Mouse (Mus musculus) heart, embryonic 14.5 days (tissue): ENCODE data around the gene Anks1b. TPM values are rescaled to one million over a fixed set of nuclear protein-coding genes. Genes with fewer than 3 reads are reported as not detected.

ENCODE experiments used
- ATAC-seq: fragments of 200-750 bp; cut with Nextera tagmentation; 2 replicates; pipeline ENCODE4 v1.8.0; 2017; ENCODE audit warnings: low read depth, moderate TSS enrichment; ENCODE audit not compliant: insufficient number of reproducible peaks, insufficient read depth, low FRiP score
- H3K27ac ChIP-seq, 2 experiments: fragments of 200-500 bp in 1 of 2; fragments of 300-500 bp in 1 of 2; sonication (generic) in 1 of 2; replicated peaks in 1 of 2; 2 replicates each; pipeline ENCODE4 v1.5.1; 2012 to 2014; ENCODE audit warnings: low read depth in 2 of 2, low read length in 2 of 2, control low read depth in 1 of 2, mild to moderate bottlenecking in 1 of 2, mixed read lengths in 1 of 2; ENCODE audit not compliant: control insufficient read depth in 1 of 2, insufficient read depth in 1 of 2
- H3K27me3 ChIP-seq: fragments of 300-500 bp; sonication (generic); 2 replicates; pipeline ENCODE4 v1.6.1; 2014; ENCODE audit warnings: mild to moderate bottlenecking, low read length, control low read depth; ENCODE audit not compliant: control insufficient read depth, insufficient read depth
- H3K36me3 ChIP-seq: fragments of 300-500 bp; sonication (generic); 2 replicates; pipeline ENCODE4 v1.6.1; 2014; ENCODE audit warnings: mild to moderate bottlenecking, control low read depth, low read length, mixed read lengths; ENCODE audit not compliant: control insufficient read depth, insufficient read depth
- H3K4me1 ChIP-seq, 2 experiments: fragments of 200-500 bp in 1 of 2; fragments of 300-500 bp in 1 of 2; sonication (generic) in 1 of 2; 2 replicates each; pipeline ENCODE4 v1.6.1; 2012 to 2014; ENCODE audit warnings: low read length in 2 of 2, control low read depth in 1 of 2, mixed read lengths in 1 of 2; ENCODE audit not compliant: control insufficient read depth in 2 of 2, insufficient read depth in 2 of 2
- H3K4me2 ChIP-seq: fragments of 300-500 bp; sonication (generic); 2 replicates; pipeline ENCODE4 v1.6.1; 2014; ENCODE audit warnings: mild to moderate bottlenecking, low read length
- H3K4me3 ChIP-seq, 2 experiments: fragments of 200-500 bp in 1 of 2; fragments of 300-500 bp in 1 of 2; sonication (generic) in 1 of 2; 2 replicates each; pipeline ENCODE4 v1.5.1; 2012 to 2014; ENCODE audit warnings: low read length in 2 of 2, mild to moderate bottlenecking in 2 of 2, control low read depth in 1 of 2, low read depth in 1 of 2, moderate library complexity in 1 of 2; ENCODE audit not compliant: control insufficient read depth in 1 of 2, insufficient read depth in 1 of 2
- H3K9ac ChIP-seq: fragments of 300-500 bp; sonication (generic); 2 replicates; pipeline ENCODE4 v1.6.1; 2014; ENCODE audit warnings: mild to moderate bottlenecking, low read length
- H3K9me3 ChIP-seq: fragments of 300-500 bp; sonication (generic); 2 replicates; pipeline ENCODE4 v1.6.1; 2016; ENCODE audit warnings: low read length, control low read depth; ENCODE audit not compliant: control insufficient read depth
- WGBS: fragments of 180-500 bp; shearing (Covaris S2); extraction: QIAGEN DNeasy Blood & Tissue Kit; methylation state at CpG from one replicate; pipeline ENCODE4 v1.1.7; 2014; 5-methylcytosine and 5-hydroxymethylcytosine counted together
- polyA plus RNA-seq: library from polyadenylated mRNA; unstranded; fragments of >200 nt; fragmentation: Nextera tagmentation; extraction: Ambion mirVana; gene quantifications from 2 replicates; pipeline ENCODE4 v1.2.1, GENCODE M21; 2014

Gene Anks1b
- polyA plus RNA-seq, 1 experiment from 2014 or later: 0.14 TPM

DNA sequence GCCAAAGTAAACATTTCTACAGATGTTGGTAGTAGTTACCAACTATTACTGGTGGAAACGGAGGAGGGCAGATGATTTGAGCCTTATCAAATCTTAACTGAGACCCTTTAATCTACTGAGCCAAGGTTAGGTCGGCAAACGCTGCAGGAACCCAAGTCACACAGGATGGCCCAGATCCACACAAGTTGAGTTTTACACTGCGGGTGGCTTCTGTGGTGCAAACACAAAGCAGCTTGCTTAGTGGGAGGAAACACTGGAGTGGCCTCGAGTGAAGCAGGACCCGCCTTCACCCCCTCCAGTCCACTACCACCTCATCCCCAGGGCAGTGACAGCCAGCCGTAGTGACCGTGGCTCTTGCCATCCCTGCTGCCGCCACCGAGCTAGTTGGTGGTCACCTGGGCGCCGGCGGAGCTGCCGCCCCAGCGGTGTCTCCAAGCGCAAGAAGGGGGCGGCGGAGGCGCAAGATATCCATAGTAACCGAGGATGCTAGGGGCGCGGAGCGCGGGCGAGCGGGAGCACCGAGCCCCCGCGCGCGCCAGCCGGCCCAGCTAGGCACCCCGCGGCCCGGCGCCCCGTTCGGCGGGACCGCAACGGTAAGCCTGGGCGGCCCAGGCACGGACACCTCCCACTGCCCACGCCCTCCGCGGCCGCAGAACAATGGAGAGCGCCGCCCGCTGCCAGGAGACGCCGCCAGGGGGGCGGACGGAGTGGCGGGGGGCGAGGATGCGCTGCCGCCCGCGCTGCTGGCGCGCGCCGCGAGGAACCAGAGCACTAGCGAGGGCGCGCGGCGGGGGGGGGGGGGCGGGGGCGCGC is 955.5 kb downstream of the Anks1b start:
- Histone ChIP-seq H3K4me2 (peak overlapping the region; percentile 94), H3K4me1 (no peaks in the 10 kb centered on the region), H3K27me3 (peaks cover 74% of the 10 kb centered on the region), H3K36me3 (no peaks in the 10 kb centered on the region), H3K4me3 (peak overlapping the region; percentile 40 to 51), H3K9me3 (no peaks in the 10 kb centered on the region), H3K9ac (no peak overlapping the region), H3K27ac (no peak overlapping the region)
- WGBS: under 1% methylated on average over 44 of the region's 73 CpGs
- no peak for ATAC-seq

- no peak for ATAC-seq
- peak overlapping the region; percentile 94 for H3K4me2 ChIP-seq
- no peak overlapping the region for H3K9ac ChIP-seq
- no peaks in the 10 kb centered on the region for H3K9me3 ChIP-seq
- peak overlapping the region; percentile 48 to 51 for H3K4me3 ChIP-seq
- peaks cover 77% of the 10 kb centered on the region for H3K27me3 ChIP-seq
- no peaks in the 10 kb centered on the region for H3K4me1 ChIP-seq
- WGBS: under 1% methylated on average over 49 of the region's 76 CpGs
- H3K27ac ChIP-seq: no peak overlapping the region
- no peaks in the 10 kb centered on the region for H3K36me3 ChIP-seq
These were observed 956.3 kb downstream of the Anks1b start for GRCm38 (mm10) chr10:90829394-90830267.

DNA sequence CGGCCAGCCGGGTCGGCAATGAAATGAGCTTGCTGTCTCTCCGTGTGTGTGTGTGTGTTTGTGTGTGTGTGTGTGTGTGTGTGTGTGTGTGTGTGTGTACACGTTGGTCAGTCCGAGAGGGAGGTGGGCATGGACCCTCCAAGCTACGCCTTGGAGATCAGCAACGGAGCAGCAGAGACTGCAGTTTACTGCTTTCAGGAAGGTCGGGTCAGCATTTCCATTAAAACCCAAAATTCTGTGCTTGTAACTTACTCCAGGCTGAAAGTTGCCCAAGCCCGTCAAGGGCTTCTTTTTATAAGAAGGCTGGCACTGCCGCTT is 956.9 kb downstream of the Anks1b start:
- Histone ChIP-seq H3K4me2 (no peak overlapping the region), H3K36me3 (no peaks in the 10 kb centered on the region), H3K4me3 (peak overlapping the region in 1 of 2 experiments; percentile 51; a peak in 1 of 4 replicates), H3K4me1 (no peaks in the 10 kb centered on the region), H3K9me3 (no peaks in the 10 kb centered on the region), H3K27ac (no peak overlapping the region), H3K9ac (no peak overlapping the region), H3K27me3 (peaks cover 77% of the 10 kb centered on the region)
- WGBS: 2% methylated on average over 11 of the region's 11 CpGs
- ATAC-seq: no peak

DNA sequence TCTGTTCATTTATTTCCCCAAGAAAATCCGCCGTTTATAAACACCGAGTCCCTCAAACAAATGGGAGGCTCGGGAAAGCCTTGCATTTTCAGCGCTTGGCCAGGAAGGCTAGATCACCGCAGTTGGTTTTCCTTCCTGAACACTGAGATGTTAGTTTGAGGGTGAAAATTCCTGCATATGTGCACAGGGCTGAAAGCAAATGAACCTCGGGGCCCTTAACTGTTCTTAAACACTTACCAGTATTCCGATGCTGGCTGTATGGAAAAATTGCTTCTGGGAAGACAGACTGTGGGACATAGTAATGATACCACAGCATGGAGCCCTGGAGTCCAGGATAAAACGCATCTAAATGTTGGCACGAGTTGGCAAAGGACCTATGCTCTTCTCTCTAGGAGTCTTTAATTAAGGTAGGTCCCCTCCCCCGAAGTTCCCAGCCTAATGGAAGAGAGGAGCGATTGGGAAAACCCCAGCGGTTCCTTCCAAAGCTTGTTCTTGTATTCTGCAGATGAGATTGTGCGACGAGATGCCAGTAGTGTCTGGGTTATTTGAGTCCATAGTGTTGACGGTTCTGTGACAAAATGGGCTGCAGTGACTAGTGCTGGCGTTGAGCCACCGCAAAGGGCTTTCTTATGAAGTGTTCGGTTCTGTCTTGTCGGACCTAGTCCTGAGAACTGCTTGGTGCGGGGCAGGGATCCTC is 957.4 kb downstream of the Anks1b start:
- Histone ChIP-seq H3K4me1 (no peaks in the 10 kb centered on the region), H3K9me3 (no peaks in the 10 kb centered on the region), H3K4me3 (no peak overlapping the region; a peak in 1 of 4 replicates), H3K4me2 (no peak overlapping the region), H3K27me3 (peaks cover 77% of the 10 kb centered on the region), H3K9ac (no peak overlapping the region), H3K27ac (no peak overlapping the region), H3K36me3 (no peaks in the 10 kb centered on the region)
- WGBS: 5% methylated on average over 21 of the region's 21 CpGs
- no peak for ATAC-seq

DNA sequence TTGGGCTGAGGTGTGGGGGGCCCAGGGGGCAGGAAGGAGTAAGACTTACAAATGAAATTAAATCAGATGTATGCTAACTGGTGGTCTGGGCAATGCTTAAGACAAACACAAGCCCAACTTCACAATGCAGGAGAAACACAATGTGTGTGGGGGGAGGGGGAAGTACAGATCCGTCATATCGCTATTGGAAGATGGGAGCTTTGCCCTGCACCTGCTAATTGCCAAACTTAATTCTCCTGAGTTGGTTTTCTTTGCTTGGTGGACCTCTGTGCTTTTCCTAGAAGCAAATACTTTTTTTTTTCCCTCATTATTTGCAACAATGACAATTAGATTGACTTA is 957.9 kb downstream of the Anks1b start:
- peaks cover 74% of the 10 kb centered on the region for H3K27me3 ChIP-seq
- H3K9ac ChIP-seq: no peak overlapping the region
- no peaks in the 10 kb centered on the region for H3K9me3 ChIP-seq
- WGBS: 16% methylated on average over 2 of the region's 2 CpGs
- no peaks in the 10 kb centered on the region for H3K36me3 ChIP-seq
- no peaks in the 10 kb centered on the region for H3K4me1 ChIP-seq
- no peak overlapping the region for H3K4me3 ChIP-seq
- no peak overlapping the region for H3K27ac ChIP-seq
- ATAC-seq: no peak
- H3K4me2 ChIP-seq: no peak overlapping the region

DNA sequence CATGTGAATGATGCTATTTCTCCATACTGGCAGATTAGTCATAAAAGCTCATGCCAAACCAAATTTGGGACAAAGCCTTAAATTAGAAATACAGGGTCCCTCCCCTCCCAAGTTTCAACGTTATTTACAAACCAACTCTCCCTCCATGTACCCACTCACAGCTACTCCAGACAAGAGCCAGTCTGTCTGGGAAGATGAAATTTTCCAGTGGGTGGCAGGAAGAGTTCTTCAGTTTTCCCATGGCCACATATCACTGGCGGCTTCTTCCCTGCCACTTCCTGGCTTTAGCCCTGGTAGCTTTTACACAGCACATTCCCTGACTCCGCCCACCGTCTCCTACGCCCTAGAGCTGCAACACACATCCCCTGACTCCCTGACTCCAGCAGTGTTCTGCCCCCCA is 961.0 kb downstream of the Anks1b start:
- Histone ChIP-seq H3K9me3 (no peaks in the 10 kb centered on the region), H3K36me3 (no peaks in the 10 kb centered on the region), H3K4me2 (no peak overlapping the region), H3K4me1 (no peaks in the 10 kb centered on the region), H3K27ac (no peak overlapping the region), H3K9ac (no peak overlapping the region), H3K27me3 (peaks cover 44% of the 10 kb centered on the region), H3K4me3 (no peak overlapping the region)
- 36% methylated on average over 5 of the region's 5 CpGs for WGBS
- ATAC-seq: no peak

DNA sequence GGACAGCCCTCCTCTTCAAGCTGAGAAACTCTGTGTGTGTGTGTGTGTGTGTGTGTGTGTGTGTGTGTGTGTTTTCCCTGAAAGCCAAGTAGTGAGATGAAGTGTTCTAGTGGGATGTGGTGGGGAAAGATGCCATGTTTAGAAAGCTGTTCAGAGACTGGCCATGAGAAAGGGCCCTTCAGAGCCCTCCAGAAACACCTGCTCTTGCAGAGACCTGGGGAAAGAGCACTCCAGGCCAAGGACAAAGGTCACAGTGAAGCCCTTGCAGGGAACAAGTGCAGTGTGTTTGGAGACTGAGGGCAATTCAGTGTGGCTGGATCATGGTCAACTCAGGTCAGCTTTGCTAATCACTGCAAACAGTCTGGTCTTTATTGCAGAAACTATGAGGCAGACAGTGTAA is 961.9 kb downstream of the Anks1b start:
- no peaks in the 10 kb centered on the region for H3K4me1 ChIP-seq
- no peaks in the 10 kb centered on the region for H3K9me3 ChIP-seq
- no peaks in the 10 kb centered on the region for H3K36me3 ChIP-seq
- peaks cover 35% of the 10 kb centered on the region for H3K27me3 ChIP-seq
- no peak overlapping the region for H3K4me3 ChIP-seq
- no peak overlapping the region for H3K27ac ChIP-seq
- no peak overlapping the region for H3K4me2 ChIP-seq
- H3K9ac ChIP-seq: no peak overlapping the region
- ATAC-seq: no peak
